Mouse (Mus musculus) hematopoietic stem cell, adult 5-6 weeks (primary cell): ENCODE data around the gene Tmem268. TPM values are rescaled to one million over a fixed set of nuclear protein-coding genes. Genes with fewer than 3 reads are reported as not detected.

Source experiments
- ATAC-seq, 2 experiments: fragments of 125-278 bp in 1 of 2; replicated peaks in 1 of 2; 2 replicates each; pipeline ENCODE4 v1.8.0; 2016 to 2017; ENCODE audit warnings: inconsistent platforms in 2 of 2, mild to moderate bottlenecking in 2 of 2, moderate number of reproducible peaks in 2 of 2, low read depth in 1 of 2, moderate TSS enrichment in 1 of 2; ENCODE audit not compliant: low FRiP score in 2 of 2, poor library complexity in 2 of 2, severe bottlenecking in 2 of 2, insufficient read depth in 1 of 2, low TSS enrichment in 1 of 2
- total RNA-seq: library from RNA; stranded (forward); fragments of 172-1452, 232-1000 nt; gene quantifications from 2 replicates; pipeline ENCODE4 v1.2.3, GENCODE M21; 2017

Gene Tmem268
- total RNA-seq, 1 experiment from 2014 or later: 40.9 TPM

GRCm38 (mm10) chr4:63633181-63633580, 74.6 kb downstream of the Tmem268 start:
- ATAC-seq: no peak

Other genes starting within 250 kb of the Tmem268 start
- gene Orm1, start 214.2 kb upstream of the Tmem268 start, total RNA-seq: 0.84 and 11.3 TPM in 2 replicates
- gene Orm3, start 202.6 kb upstream of the Tmem268 start, total RNA-seq: not detected in 2 replicates
- gene Orm2, start 196.3 kb upstream of the Tmem268 start, total RNA-seq: not detected in 2 replicates
- gene Akna, start 155.4 kb upstream of the Tmem268 start, total RNA-seq: 19.1 and 22.1 TPM in 2 replicates
- 4.4 and 6.1 TPM in 2 replicates for gene Whrn, start 62.8 kb upstream of the Tmem268 start, total RNA-seq
- 71.6 and 116 TPM in 2 replicates for gene Atp6v1g1, start 14.0 kb upstream of the Tmem268 start, total RNA-seq
- gene Gm11213, start 46.5 kb downstream of the Tmem268 start, total RNA-seq: not detected in 2 replicates
- gene Tex48, start 63.6 kb downstream of the Tmem268 start, total RNA-seq: not detected in 2 replicates
- gene Gm11214, start 104.6 kb downstream of the Tmem268 start, total RNA-seq: not detected in 2 replicates
- not detected in 2 replicates for gene Tnfsf15, start 186.3 kb downstream of the Tmem268 start, total RNA-seq